Mouse (Mus musculus): ENCODE measurements around the gene Ifit2. TPM values are rescaled to one million over a fixed set of nuclear protein-coding genes. Genes with fewer than 3 reads are reported as not detected.
"Not testable (repeated sequence)": the region's sequence is repeated elsewhere in the genome, so short reads cannot be mapped to it uniquely, and the experiment has no call there.

Gene Ifit2
- polyA plus RNA-seq, 1 experiment: 1.5 TPM

- DNase-seq (ENCODE audit: low read depth): no peak
Measured at GRCm38 (mm10) chr19:34596811-34597210, 46.3 kb downstream of the Ifit2 start.

GRCm38 (mm10) chr19:34598341-34598740, 47.8 kb downstream of the Ifit2 start:
- no peak for DNase-seq (ENCODE audit: low read depth)

GRCm38 (mm10) chr19:34599250-34599649, 48.8 kb downstream of the Ifit2 start:
- not testable (repeated sequence) for DNase-seq (ENCODE audit: low read depth)

- DNase-seq (ENCODE audit: low read depth): not testable (repeated sequence)
Measured at GRCm38 (mm10) chr19:34601888-34602287, 51.4 kb downstream of the Ifit2 start, which contains the start of gene Ifit1bl1. Ifit1bl1 (minus strand) TSS chr19:34601956.

- DNase-seq (ENCODE audit: low read depth): no peak
Measured at GRCm38 (mm10) chr19:34605472-34605871, 55.0 kb downstream of the Ifit2 start.

- DNase-seq (ENCODE audit: low read depth): not testable (repeated sequence)
Measured at GRCm38 (mm10) chr19:34607237-34608051, 57.0 kb downstream of the Ifit2 start, which contains the start of gene Ifit3b. Ifit3b (plus strand) TSS chr19:34607970.

GRCm38 (mm10) chr19:34610118-34610517, 59.6 kb downstream of the Ifit2 start:
- not testable (repeated sequence) for DNase-seq (ENCODE audit: low read depth)

- not testable (repeated sequence) for DNase-seq (ENCODE audit: low read depth)
Measured at GRCm38 (mm10) chr19:34612243-34613001, 61.9 kb downstream of the Ifit2 start.

- no peak for DNase-seq (ENCODE audit: low read depth)
Measured at GRCm38 (mm10) chr19:34620871-34621270, 70.4 kb downstream of the Ifit2 start.

- DNase-seq (ENCODE audit: low read depth): no peak
Measured at GRCm38 (mm10) chr19:34623781-34624180, 73.3 kb downstream of the Ifit2 start.

- DNase-seq (ENCODE audit: low read depth): no peak
Measured at GRCm38 (mm10) chr19:34624663-34625062, 74.2 kb downstream of the Ifit2 start.

Other genes with a start within 250 kb of the Ifit2 start
- 34.9 and 119 TPM in 2 replicates for gene Ch25h, start 75.5 kb upstream of the Ifit2 start, polyA plus RNA-seq (2012; rRNA removed)
- 25.4 and 31.3 TPM in 2 replicates for gene Lipa, start 23.2 kb upstream of the Ifit2 start, polyA plus RNA-seq (2012; rRNA removed)
- 4.1 TPM in 2 replicates for gene Ifit3, start 32.8 kb downstream of the Ifit2 start, polyA plus RNA-seq (2012; rRNA removed)
- gene Ifit1bl1, start 51.3 kb downstream of the Ifit2 start, polyA plus RNA-seq (2012; rRNA removed): 0.12 and 0.15 TPM in 2 replicates
- 1.0 and 1.1 TPM in 2 replicates for gene Ifit3b, start 57.3 kb downstream of the Ifit2 start, polyA plus RNA-seq (2012; rRNA removed)
- gene Ifit1bl2, start 90.0 kb downstream of the Ifit2 start, polyA plus RNA-seq (2012; rRNA removed): 0.03 and 0.10 TPM in 2 replicates
- gene Ifit1, start 90.2 kb downstream of the Ifit2 start, polyA plus RNA-seq (2012; rRNA removed): 2.3 and 2.6 TPM in 2 replicates
- gene Slc16a12, start 196.6 kb downstream of the Ifit2 start, polyA plus RNA-seq (2012; rRNA removed): 10.6 and 18.0 TPM in 2 replicates